Mouse (Mus musculus) left cerebral cortex, adult 9 months (tissue): ENCODE measurements at regions not wholly inside any gene's neighbourhood (a gene's known extent, or its start where the extent isn't known, plus 50 kb on each side); places are given as distances from the start of the nearest gene placed in this dataset.
A peak's percentile ranks its signal among the peaks of the same experiment; 100 is the strongest.
"Not testable (repeated sequence)": the region's sequence is repeated elsewhere in the genome, so short reads cannot be mapped to it uniquely, and the experiment has no call there.

Experiments
- DNase-seq, 2 experiments: peaks; one replicate each; pipeline ENCODE4 v3.0.0; 2022; ENCODE audit warnings: low spot score in 2 of 2

GRCm38 (mm10) chr3:147838816-147839215 lies 986.6 kb downstream of the Ttll7 start:
- DNase-seq: no peak

GRCm38 (mm10) chr3:147835716-147836115 lies 983.5 kb downstream of the Ttll7 start:
- no peak for DNase-seq

GRCm38 (mm10) chr3:147825337-147825736 lies 973.2 kb downstream of the Ttll7 start:
- no peak for DNase-seq

- DNase-seq: no peak
These were observed 972.3 kb downstream of the Ttll7 start for GRCm38 (mm10) chr3:147824451-147824850.

GRCm38 (mm10) chr3:147814080-147814650 lies 962.0 kb downstream of the Ttll7 start:
- no peak for DNase-seq

GRCm38 (mm10) chr3:147802546-147802945 lies 950.4 kb downstream of the Ttll7 start:
- no peak for DNase-seq

- peak in 1 of 2 experiments; percentile 8 for DNase-seq
These were observed 944.4 kb downstream of the Ttll7 start for GRCm38 (mm10) chr3:147796524-147796923.

GRCm38 (mm10) chr3:147795116-147795515 lies 942.9 kb downstream of the Ttll7 start:
- DNase-seq: no peak

GRCm38 (mm10) chr3:147786555-147786954 lies 934.4 kb downstream of the Ttll7 start:
- no peak for DNase-seq

- no peak for DNase-seq
These were observed 898.6 kb downstream of the Ttll7 start for GRCm38 (mm10) chr3:147750842-147751191.

- no peak for DNase-seq
These were observed 898.0 kb downstream of the Ttll7 start for GRCm38 (mm10) chr3:147749939-147750841.

GRCm38 (mm10) chr3:147749442-147749841 lies 897.3 kb downstream of the Ttll7 start:
- peak in 1 of 2 experiments; percentile 2 for DNase-seq

- no peak for DNase-seq
These were observed 884.7 kb downstream of the Ttll7 start for GRCm38 (mm10) chr3:147736673-147737439.

GRCm38 (mm10) chr3:147716391-147716790 lies 864.2 kb downstream of the Ttll7 start:
- no peak for DNase-seq

GRCm38 (mm10) chr3:147707401-147707801 lies 855.2 kb downstream of the Ttll7 start:
- DNase-seq: no peak

- no peak for DNase-seq
These were observed 831.6 kb downstream of the Ttll7 start for GRCm38 (mm10) chr3:147683730-147684129.

- no peak for DNase-seq
These were observed 828.1 kb downstream of the Ttll7 start for GRCm38 (mm10) chr3:147680299-147680698.

- DNase-seq: no peak
These were observed 810.4 kb downstream of the Ttll7 start for GRCm38 (mm10) chr3:147662572-147662971.

- no peak for DNase-seq
These were observed 800.7 kb downstream of the Ttll7 start for GRCm38 (mm10) chr3:147652849-147653248.

GRCm38 (mm10) chr3:147635486-147635885 lies 783.3 kb downstream of the Ttll7 start:
- not testable (repeated sequence) for DNase-seq

GRCm38 (mm10) chr3:147631151-147631550 lies 779.0 kb downstream of the Ttll7 start:
- DNase-seq: no peak

- DNase-seq: no peak
These were observed 731.6 kb downstream of the Ttll7 start for GRCm38 (mm10) chr3:147583697-147584315.
